Mouse (Mus musculus): Measurements from ENCODE around the gene Arhgap15. TPM values are rescaled to one million over a fixed set of nuclear protein-coding genes. Genes with fewer than 3 reads are reported as not detected.

Arhgap15 gene
- polyA plus RNA-seq, 1 experiment from 2014 or later, result 0.20 TPM

- H3K27me3 ChIP-seq (ENCODE audit: control insufficient read depth, insufficient read depth, low read length), result no peaks in the 10 kb centered on the region
- WGBS, result 79% methylated on average over 3 of the region's 3 CpGs
- H3K4me3 ChIP-seq (ENCODE audit: low read depth, low read length), result no peak overlapping the region
- H3K27ac ChIP-seq (ENCODE audit: low read depth, low read length), result no peak overlapping the region
- ATAC-seq (replicated peaks; ENCODE audit: low FRiP score), result no peak
- no peak for DNase-seq (ENCODE audit: low spot score)
- no peak overlapping the region for H3K9ac ChIP-seq (ENCODE audit: low read length)
- no peaks in the 10 kb centered on the region for H3K4me1 ChIP-seq (replicated peaks; ENCODE audit: control insufficient read depth, insufficient read depth, low read length)
- no peak overlapping the region for H3K4me2 ChIP-seq (ENCODE audit: low read depth, low read length, severe bottlenecking)
- H3K36me3 ChIP-seq (ENCODE audit: control insufficient read depth, insufficient read depth, low read length), result no peaks in the 10 kb centered on the region
- H3K9me3 ChIP-seq (ENCODE audit: control insufficient read depth, low read length), result no peaks in the 10 kb centered on the region
Measured at GRCm38 (mm10) chr2:44129533-44129932, 380.9 kb downstream of the Arhgap15 start.

- H3K27me3 ChIP-seq (ENCODE audit: control insufficient read depth, insufficient read depth, low read length), result no peaks in the 10 kb centered on the region
- H3K9me3 ChIP-seq (ENCODE audit: control insufficient read depth, low read length), result no peaks in the 10 kb centered on the region
- H3K4me2 ChIP-seq (ENCODE audit: low read depth, low read length, severe bottlenecking), result no peak overlapping the region
- no peak for DNase-seq (ENCODE audit: low spot score)
- no peak for ATAC-seq (replicated peaks; ENCODE audit: low FRiP score)
- no peak overlapping the region for H3K9ac ChIP-seq (ENCODE audit: low read length)
- 74% methylated on average over 3 of the region's 3 CpGs for WGBS
- no peak overlapping the region for H3K27ac ChIP-seq (ENCODE audit: low read depth, low read length)
- no peaks in the 10 kb centered on the region for H3K4me1 ChIP-seq (replicated peaks; ENCODE audit: control insufficient read depth, insufficient read depth, low read length)
- H3K4me3 ChIP-seq (ENCODE audit: low read depth, low read length), result no peak overlapping the region
- no peaks in the 10 kb centered on the region for H3K36me3 ChIP-seq (ENCODE audit: control insufficient read depth, insufficient read depth, low read length)
Measured at GRCm38 (mm10) chr2:44131271-44131670, 382.6 kb downstream of the Arhgap15 start.

- Histone ChIP-seq H3K27ac (ENCODE audit: low read depth, low read length) (no peak overlapping the region), H3K4me2 (ENCODE audit: low read depth, low read length, severe bottlenecking) (no peak overlapping the region), H3K4me1 (replicated peaks; ENCODE audit: control insufficient read depth, insufficient read depth, low read length) (no peaks in the 10 kb centered on the region), H3K9me3 (ENCODE audit: control insufficient read depth, low read length) (no peaks in the 10 kb centered on the region), H3K9ac (ENCODE audit: low read length) (no peak overlapping the region), H3K27me3 (ENCODE audit: control insufficient read depth, insufficient read depth, low read length) (no peaks in the 10 kb centered on the region), H3K4me3 (ENCODE audit: low read depth, low read length) (no peak overlapping the region), H3K36me3 (ENCODE audit: control insufficient read depth, insufficient read depth, low read length) (no peaks in the 10 kb centered on the region)
- no peak for DNase-seq (ENCODE audit: low spot score)
- 74% methylated on average over 3 of the region's 3 CpGs for WGBS
- ATAC-seq (replicated peaks; ENCODE audit: low FRiP score), result no peak
Measured at GRCm38 (mm10) chr2:44134796-44135195, 386.2 kb downstream of the Arhgap15 start.

GRCm38 (mm10) chr2:44140455-44140854 is 391.8 kb downstream of the Arhgap15 start:
- H3K27me3 ChIP-seq (ENCODE audit: control insufficient read depth, insufficient read depth, low read length), result no peaks in the 10 kb centered on the region
- H3K36me3 ChIP-seq (ENCODE audit: control insufficient read depth, insufficient read depth, low read length), result no peaks in the 10 kb centered on the region
- H3K4me2 ChIP-seq (ENCODE audit: low read depth, low read length, severe bottlenecking), result no peak overlapping the region
- WGBS, result 94% methylated on average over 4 of the region's 4 CpGs
- H3K4me3 ChIP-seq (ENCODE audit: low read depth, low read length), result no peak overlapping the region
- ATAC-seq (replicated peaks; ENCODE audit: low FRiP score), result no peak
- no peak overlapping the region for H3K9ac ChIP-seq (ENCODE audit: low read length)
- no peak overlapping the region for H3K27ac ChIP-seq (ENCODE audit: low read depth, low read length)
- H3K9me3 ChIP-seq (ENCODE audit: control insufficient read depth, low read length), result no peaks in the 10 kb centered on the region
- H3K4me1 ChIP-seq (replicated peaks; ENCODE audit: control insufficient read depth, insufficient read depth, low read length), result no peaks in the 10 kb centered on the region
- DNase-seq (ENCODE audit: low spot score), result no peak

- WGBS, result 88% methylated on average over 9 of the region's 9 CpGs
Measured at GRCm38 (mm10) chr2:44142152-44142551, 393.5 kb downstream of the Arhgap15 start.

GRCm38 (mm10) chr2:44142611-44143010 is 394.0 kb downstream of the Arhgap15 start:
- Histone ChIP-seq H3K9me3 (ENCODE audit: control insufficient read depth, low read length) (no peaks in the 10 kb centered on the region), H3K4me1 (replicated peaks; ENCODE audit: control insufficient read depth, insufficient read depth, low read length) (no peaks in the 10 kb centered on the region), H3K27me3 (ENCODE audit: control insufficient read depth, insufficient read depth, low read length) (no peaks in the 10 kb centered on the region), H3K4me3 (ENCODE audit: low read depth, low read length) (no peak overlapping the region), H3K9ac (ENCODE audit: low read length) (no peak overlapping the region), H3K4me2 (ENCODE audit: low read depth, low read length, severe bottlenecking) (no peak overlapping the region), H3K36me3 (ENCODE audit: control insufficient read depth, insufficient read depth, low read length) (no peaks in the 10 kb centered on the region), H3K27ac (ENCODE audit: low read depth, low read length) (no peak overlapping the region)
- WGBS, result 93% methylated on average over 5 of the region's 5 CpGs
- no peak for ATAC-seq (replicated peaks; ENCODE audit: low FRiP score)
- DNase-seq (ENCODE audit: low spot score), result no peak

More at GRCm38 (mm10) chr2:44142152-44142551, 393.5 kb downstream of the Arhgap15 start:
- Histone ChIP-seq H3K9ac (ENCODE audit: low read length) (no peak overlapping the region), H3K4me2 (ENCODE audit: low read depth, low read length, severe bottlenecking) (no peak overlapping the region), H3K4me1 (replicated peaks; ENCODE audit: control insufficient read depth, insufficient read depth, low read length) (no peaks in the 10 kb centered on the region), H3K27ac (ENCODE audit: low read depth, low read length) (no peak overlapping the region), H3K36me3 (ENCODE audit: control insufficient read depth, insufficient read depth, low read length) (no peaks in the 10 kb centered on the region), H3K27me3 (ENCODE audit: control insufficient read depth, insufficient read depth, low read length) (no peaks in the 10 kb centered on the region), H3K4me3 (ENCODE audit: low read depth, low read length) (no peak overlapping the region), H3K9me3 (ENCODE audit: control insufficient read depth, low read length) (no peaks in the 10 kb centered on the region)
- DNase-seq (ENCODE audit: low spot score) (no peak), ATAC-seq (replicated peaks; ENCODE audit: low FRiP score) (no peak)

GRCm38 (mm10) chr2:44146124-44146981 is 397.7 kb downstream of the Arhgap15 start:
- WGBS, result 88% methylated on average over 7 of the region's 7 CpGs
- Histone ChIP-seq H3K4me3 (ENCODE audit: low read depth, low read length) (no peak overlapping the region), H3K27ac (ENCODE audit: low read depth, low read length) (no peak overlapping the region), H3K9me3 (ENCODE audit: control insufficient read depth, low read length) (no peaks in the 10 kb centered on the region), H3K4me1 (replicated peaks; ENCODE audit: control insufficient read depth, insufficient read depth, low read length) (no peaks in the 10 kb centered on the region), H3K36me3 (ENCODE audit: control insufficient read depth, insufficient read depth, low read length) (no peaks in the 10 kb centered on the region), H3K27me3 (ENCODE audit: control insufficient read depth, insufficient read depth, low read length) (no peaks in the 10 kb centered on the region), H3K9ac (ENCODE audit: low read length) (no peak overlapping the region), H3K4me2 (ENCODE audit: low read depth, low read length, severe bottlenecking) (no peak overlapping the region)
- DNase-seq (ENCODE audit: low spot score), result no peak
- no peak for ATAC-seq (replicated peaks; ENCODE audit: low FRiP score)

- no peaks in the 10 kb centered on the region for H3K36me3 ChIP-seq (ENCODE audit: control insufficient read depth, insufficient read depth, low read length)
- DNase-seq (ENCODE audit: low spot score), result no peak
- no peaks in the 10 kb centered on the region for H3K9me3 ChIP-seq (ENCODE audit: control insufficient read depth, low read length)
- no peak overlapping the region for H3K4me2 ChIP-seq (ENCODE audit: low read depth, low read length, severe bottlenecking)
- H3K4me3 ChIP-seq (ENCODE audit: low read depth, low read length), result no peak overlapping the region
- H3K4me1 ChIP-seq (replicated peaks; ENCODE audit: control insufficient read depth, insufficient read depth, low read length), result no peaks in the 10 kb centered on the region
- 84% methylated on average over 5 of the region's 5 CpGs for WGBS
- H3K27me3 ChIP-seq (ENCODE audit: control insufficient read depth, insufficient read depth, low read length), result no peaks in the 10 kb centered on the region
- H3K27ac ChIP-seq (ENCODE audit: low read depth, low read length), result no peak overlapping the region
- H3K9ac ChIP-seq (ENCODE audit: low read length), result no peak overlapping the region
- no peak for ATAC-seq (replicated peaks; ENCODE audit: low FRiP score)
Measured at GRCm38 (mm10) chr2:44147486-44147885, 398.9 kb downstream of the Arhgap15 start.

GRCm38 (mm10) chr2:44147971-44148370 is 399.3 kb downstream of the Arhgap15 start:
- Histone ChIP-seq H3K4me1 (replicated peaks; ENCODE audit: control insufficient read depth, insufficient read depth, low read length) (no peaks in the 10 kb centered on the region), H3K36me3 (ENCODE audit: control insufficient read depth, insufficient read depth, low read length) (no peaks in the 10 kb centered on the region), H3K4me3 (ENCODE audit: low read depth, low read length) (no peak overlapping the region), H3K27me3 (ENCODE audit: control insufficient read depth, insufficient read depth, low read length) (no peaks in the 10 kb centered on the region), H3K9ac (ENCODE audit: low read length) (no peak overlapping the region), H3K9me3 (ENCODE audit: control insufficient read depth, low read length) (no peaks in the 10 kb centered on the region), H3K27ac (ENCODE audit: low read depth, low read length) (no peak overlapping the region), H3K4me2 (ENCODE audit: low read depth, low read length, severe bottlenecking) (no peak overlapping the region)
- 48% methylated on average over 7 of the region's 7 CpGs for WGBS
- ATAC-seq (replicated peaks; ENCODE audit: low FRiP score) (no peak), DNase-seq (ENCODE audit: low spot score) (no peak)

Data from forebrain, embryonic 11.5 days (tissue).